Comparison of ENCODE assay signal across 9 mouse cellular contexts in the genomic region with DNA sequence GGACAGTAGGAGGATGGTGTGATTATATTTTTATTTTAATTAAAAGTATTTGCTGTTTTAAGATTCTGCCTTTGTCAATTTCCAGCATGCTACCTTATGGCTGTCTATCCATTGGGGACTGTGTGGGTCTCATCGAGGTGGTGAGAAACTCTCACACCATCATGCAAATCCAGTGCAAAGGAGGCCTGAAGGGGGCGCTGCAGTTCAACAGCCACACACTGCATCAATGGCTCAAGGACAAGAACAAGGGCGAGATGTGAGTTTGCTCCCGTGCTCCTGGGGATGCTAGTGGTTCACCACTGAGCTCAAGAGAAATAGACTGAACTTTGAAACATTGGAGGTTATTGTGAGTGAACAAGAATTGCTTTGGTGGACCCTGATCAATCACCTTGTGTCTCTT. TPM values are rescaled to one million over a fixed set of nuclear protein-coding genes. Genes with fewer than 3 reads are reported as not detected.
DNase-seq lines count a peak whose midpoint lies in the region; ATAC-seq and TF ChIP-seq lines count a peak whose summit lies in the region.
"Had no signal": no experiment of that assay in that cellular context is flagged by ENCODE, and none has a peak within 500 bp of the region (broad histone marks: within the 10 kb centered on the region; RNA-seq: fewer than 3 reads in every experiment).

No protein-coding gene starts in this region.

- peak; percentile 35; the same call in 1 of the 2 replicates for TF ChIP-seq CTCF in cortical plate, adult 2 months (IDR thresholded peaks at IDR 0.05; ENCODE audit: extremely low read depth, insufficient read depth, low read length)
- TF ChIP-seq CTCF in lung, embryonic 14.5 days (IDR thresholded peaks at IDR 0.05; ENCODE audit: low read depth): peak; percentile 61

- DNase-seq in CD4-positive, CD25-positive, alpha-beta regulatory T cell, adult 2 months (ENCODE audit: low read depth, low spot score): peak; percentile 68
- DNase-seq in layer of hippocampus, postnatal 10 days (ENCODE audit: low spot score in 2 of 2): peak; percentile 60
- no peak for DNase-seq in layer of hippocampus, adult 9-11 months
- peak; percentile 22 for DNase-seq in WW6 (ENCODE audit: low read depth, low spot score)
- peak; percentile 42 for DNase-seq in lung, embryonic 14.5 days
- peak; percentile 51 to 82 for DNase-seq in spleen, postnatal 4 days (ENCODE audit: low spot score in 2 of 2)

- no peaks in the 10 kb centered on the region for H3K9me3 ChIP-seq in lung, embryonic 14.5 days (ENCODE audit: low read depth, low read length)
- H3K9me3 ChIP-seq: neural tube, embryonic 13.5 days had no signal

- no peak overlapping the region for H3K27ac ChIP-seq in cortical plate, adult 2 months (ENCODE audit: insufficient read depth, low read length)
- H3K27ac ChIP-seq in lung, embryonic 14.5 days (ENCODE audit: low read depth): no peak overlapping the region
- H3K27ac ChIP-seq: neural tube, embryonic 13.5 days had no signal

- 65% methylated on average over 4 of the region's 4 CpGs for WGBS in lung, embryonic 14.5 days

- no peak overlapping the region for H3K4me3 ChIP-seq in cortical plate, adult 2 months (ENCODE audit: insufficient read depth, low read length)
- no peak overlapping the region for H3K4me3 ChIP-seq in lung, embryonic 14.5 days (ENCODE audit: low read depth, low read length)
- H3K4me3 ChIP-seq: neural tube, embryonic 13.5 days had no signal

- TF ChIP-seq POLR2A in cortical plate, adult 2 months (IDR thresholded peaks at IDR 0.05; ENCODE audit: extremely low read depth, insufficient read depth, low read length): no peak

- ATAC-seq in CD4-positive, CD25-positive, alpha-beta regulatory T cell, adult 4 months: no peak
- ATAC-seq in lung, embryonic 14.5 days (ENCODE audit: insufficient read depth): no peak

- no peak overlapping the region for H3K9ac ChIP-seq in lung, embryonic 14.5 days
- H3K9ac ChIP-seq: neural tube, embryonic 13.5 days had no signal

- H3K4me1 ChIP-seq in cortical plate, adult 2 months (ENCODE audit: control insufficient read depth, insufficient read depth, low read length): no peaks in the 10 kb centered on the region
- H3K4me1 ChIP-seq in lung, embryonic 14.5 days (ENCODE audit: insufficient read depth): no peaks in the 10 kb centered on the region
- H3K4me1 ChIP-seq: neural tube, embryonic 13.5 days had no signal

- H3K36me3 ChIP-seq in lung, embryonic 14.5 days (ENCODE audit: insufficient read depth): peaks cover 86% of the 10 kb centered on the region

- no peak overlapping the region for H3K4me2 ChIP-seq in lung, embryonic 14.5 days
- H3K4me2 ChIP-seq: neural tube, embryonic 13.5 days had no signal

- no peaks in the 10 kb centered on the region for H3K27me3 ChIP-seq in lung, embryonic 14.5 days (ENCODE audit: insufficient read depth, low read length)
- H3K27me3 ChIP-seq: neural tube, embryonic 13.5 days had no signal

RNA-seq across cellular contexts. Expression of gene Kcnmb3, which starts 32.3 kb away (rescaled TPM):
- polyA plus RNA-seq in CD4-positive, CD25-positive, alpha-beta regulatory T cell, adult 4 months (2017; shearing (Covaris generic)): under 1 TPM; 0.60 to 0.81 TPM
- total RNA-seq in layer of hippocampus, postnatal 10 days (2021): under 1 TPM; 0.69 to 0.76 TPM
- polyA plus RNA-seq in cortical plate, adult 2 months (2012; rRNA removed): not detected in 2 replicates
- 0.21 TPM in 1 of 2 replicates, not detected in the other for polyA plus RNA-seq in lung, embryonic 14.5 days (2014; fragmentation: Nextera tagmentation; extraction: Ambion mirVana)

RNA-seq across cellular contexts. Expression of gene Zfp639, which starts 50.3 kb away (rescaled TPM):
- polyA plus RNA-seq in CD4-positive, CD25-positive, alpha-beta regulatory T cell, adult 4 months (2017; shearing (Covaris generic)): 10 to 100 TPM; 27.6 to 28.4 TPM
- total RNA-seq in layer of hippocampus, postnatal 10 days (2021): 10 to 100 TPM; 34.9 to 39.1 TPM
- 52.0 and 52.8 TPM in 2 replicates for polyA plus RNA-seq in cortical plate, adult 2 months (2012; rRNA removed)
- 43.0 and 47.0 TPM in 2 replicates for polyA plus RNA-seq in lung, embryonic 14.5 days (2014; fragmentation: Nextera tagmentation; extraction: Ambion mirVana)
